Mouse (Mus musculus): ENCODE measurements around the gene Olfr641. TPM values are rescaled to one million over a fixed set of nuclear protein-coding genes. Genes with fewer than 3 reads are reported as not detected.

Gene Olfr641
- not detected for total RNA-seq (2018; cell fraction: chromatin; rRNA removed)
- total RNA-seq (2018; cell fraction: cytosol; rRNA removed): not detected
- not detected for total RNA-seq (2018; cell fraction: nucleus; rRNA removed)
- polyA plus RNA-seq (2018): not detected in 3 replicates

GRCm38 (mm10) chr7:104035145-104035544, at the start of gene Olfr641:
TSS of gene Olfr641 (plus strand) at chr7:104035445.
- WGBS (ENCODE audit: missing documents): 100% methylated on average over 1 of the region's 1 CpGs
- no peak within 1 kb of the TSS for H3K4me3 ChIP-seq (ENCODE audit: inconsistent target)

GRCm38 (mm10) chr7:103998446-103998845, 36.8 kb upstream of the Olfr641 start, which contains the start of gene Olfr638:
TSS of gene Olfr638 (plus strand) at chr7:103998746.
- no peak within 1 kb of the TSS for H3K27ac ChIP-seq
- H3K4me3 ChIP-seq (ENCODE audit: inconsistent target): no peak within 1 kb of the TSS
- H3K79me2 ChIP-seq (ENCODE audit: inconsistent target): no peaks in the 10 kb centered on the region
- no peaks in the 10 kb centered on the region for H3K36me3 ChIP-seq (ENCODE audit: inconsistent target)

More at GRCm38 (mm10) chr7:104035145-104035544, at the start of gene Olfr641:
- Histone ChIP-seq H3K27ac (no peak within 1 kb of the TSS), H3K79me2 (ENCODE audit: inconsistent target) (no peaks in the 10 kb centered on the region), H3K36me3 (ENCODE audit: inconsistent target) (no peaks in the 10 kb centered on the region)

GRCm38 (mm10) chr7:103999124-103999523, 36.1 kb upstream of the Olfr641 start:
- Histone ChIP-seq H3K4me3 (ENCODE audit: inconsistent target) (no peak overlapping the region), H3K36me3 (ENCODE audit: inconsistent target) (no peaks in the 10 kb centered on the region), H3K79me2 (ENCODE audit: inconsistent target) (no peaks in the 10 kb centered on the region), H3K27ac (no peak overlapping the region)

- no peaks in the 10 kb centered on the region for H3K36me3 ChIP-seq (ENCODE audit: inconsistent target)
These were observed 18.0 kb upstream of the Olfr641 start, which contains the start of gene Olfr639 for GRCm38 (mm10) chr7:104017203-104017602. TSS of gene Olfr639 (minus strand) at chr7:104017303.

GRCm38 (mm10) chr7:104018953-104019352, 16.3 kb upstream of the Olfr641 start:
- H3K27ac ChIP-seq: no peak overlapping the region
- H3K79me2 ChIP-seq (ENCODE audit: inconsistent target): no peaks in the 10 kb centered on the region
- H3K4me3 ChIP-seq (ENCODE audit: inconsistent target): no peak overlapping the region
- H3K36me3 ChIP-seq (ENCODE audit: inconsistent target): no peaks in the 10 kb centered on the region
- WGBS (ENCODE audit: missing documents): 60% methylated on average over 1 of the region's 1 CpGs

More at GRCm38 (mm10) chr7:104017203-104017602, 18.0 kb upstream of the Olfr641 start, which contains the start of gene Olfr639:
- no peaks in the 10 kb centered on the region for H3K79me2 ChIP-seq (ENCODE audit: inconsistent target)
- no peak within 1 kb of the TSS for H3K27ac ChIP-seq
- no peak within 1 kb of the TSS for H3K4me3 ChIP-seq (ENCODE audit: inconsistent target)

- WGBS (ENCODE audit: missing documents): 65% methylated on average over 6 of the region's 6 CpGs
- no peak overlapping the region for H3K4me3 ChIP-seq (ENCODE audit: inconsistent target)
- no peaks in the 10 kb centered on the region for H3K79me2 ChIP-seq (ENCODE audit: inconsistent target)
- no peak overlapping the region for H3K27ac ChIP-seq
- H3K36me3 ChIP-seq (ENCODE audit: inconsistent target): no peaks in the 10 kb centered on the region
These were observed 13.6 kb upstream of the Olfr641 start for GRCm38 (mm10) chr7:104021651-104022050.

GRCm38 (mm10) chr7:104025473-104025872, 9.8 kb upstream of the Olfr641 start, which contains the start of gene Olfr640:
TSS of gene Olfr640 (minus strand) at chr7:104025573.
- WGBS (ENCODE audit: missing documents): 91% methylated on average over 6 of the region's 6 CpGs

GRCm38 (mm10) chr7:104026978-104027377, 8.3 kb upstream of the Olfr641 start:
- no peak overlapping the region for H3K4me3 ChIP-seq (ENCODE audit: inconsistent target)

More at GRCm38 (mm10) chr7:104025473-104025872, 9.8 kb upstream of the Olfr641 start, which contains the start of gene Olfr640:
- Histone ChIP-seq H3K27ac (no peak within 1 kb of the TSS), H3K36me3 (ENCODE audit: inconsistent target) (no peaks in the 10 kb centered on the region), H3K4me3 (ENCODE audit: inconsistent target) (no peak within 1 kb of the TSS), H3K79me2 (ENCODE audit: inconsistent target) (no peaks in the 10 kb centered on the region)

GRCm38 (mm10) chr7:104050745-104051144, 15.5 kb downstream of the Olfr641 start:
- H3K36me3 ChIP-seq (ENCODE audit: inconsistent target): no peaks in the 10 kb centered on the region
- H3K27ac ChIP-seq: no peak overlapping the region
- WGBS (ENCODE audit: missing documents): 62% methylated on average over 4 of the region's 4 CpGs
- no peak overlapping the region for H3K4me3 ChIP-seq (ENCODE audit: inconsistent target)
- no peaks in the 10 kb centered on the region for H3K79me2 ChIP-seq (ENCODE audit: inconsistent target)

More at GRCm38 (mm10) chr7:104026978-104027377, 8.3 kb upstream of the Olfr641 start:
- 29% methylated on average over 3 of the region's 3 CpGs for WGBS (ENCODE audit: missing documents)
- Histone ChIP-seq H3K79me2 (ENCODE audit: inconsistent target) (no peaks in the 10 kb centered on the region), H3K36me3 (ENCODE audit: inconsistent target) (no peaks in the 10 kb centered on the region), H3K27ac (no peak overlapping the region)

GRCm38 (mm10) chr7:104052566-104052965, 17.3 kb downstream of the Olfr641 start, which contains the start of gene Olfr642:
TSS of gene Olfr642 (minus strand) at chr7:104052666.
- whole genome bisulfite sequencing (ENCODE audit: missing documents): 82% methylated on average over 1 of the region's 1 CpGs
- Histone ChIP-seq H3K36me3 (ENCODE audit: inconsistent target) (no peaks in the 10 kb centered on the region), H3K79me2 (ENCODE audit: inconsistent target) (no peaks in the 10 kb centered on the region), H3K27ac (no peak within 1 kb of the TSS), H3K4me3 (ENCODE audit: inconsistent target) (no peak within 1 kb of the TSS)

GRCm38 (mm10) chr7:104059215-104059614, 24.0 kb downstream of the Olfr641 start:
- H3K27ac ChIP-seq: no peak overlapping the region
- WGBS (ENCODE audit: missing documents): 100% methylated on average over 1 of the region's 1 CpGs
- no peaks in the 10 kb centered on the region for H3K36me3 ChIP-seq (ENCODE audit: inconsistent target)
- no peak overlapping the region for H3K4me3 ChIP-seq (ENCODE audit: inconsistent target)
- H3K79me2 ChIP-seq (ENCODE audit: inconsistent target): no peaks in the 10 kb centered on the region

- Histone ChIP-seq H3K36me3 (ENCODE audit: inconsistent target) (no peaks in the 10 kb centered on the region), H3K79me2 (ENCODE audit: inconsistent target) (no peaks in the 10 kb centered on the region), H3K27ac (no peak within 1 kb of the TSS), H3K4me3 (ENCODE audit: inconsistent target) (no peak within 1 kb of the TSS)
- WGBS (ENCODE audit: missing documents): 79% methylated on average over 2 of the region's 2 CpGs
These were observed 26.1 kb downstream of the Olfr641 start, which contains the start of gene 4930516K23Rik for GRCm38 (mm10) chr7:104061345-104061744. TSS of gene 4930516K23Rik (minus strand) at chr7:104061445.

GRCm38 (mm10) chr7:104071769-104072168, 36.5 kb downstream of the Olfr641 start, which contains the start of gene Olfr644:
TSS of gene Olfr644 (minus strand) at chr7:104071869.
- Histone ChIP-seq H3K27ac (no peak within 1 kb of the TSS), H3K4me3 (ENCODE audit: inconsistent target) (no peak within 1 kb of the TSS), H3K36me3 (ENCODE audit: inconsistent target) (no peaks in the 10 kb centered on the region), H3K79me2 (ENCODE audit: inconsistent target) (no peaks in the 10 kb centered on the region)
- 90% methylated on average over 2 of the region's 2 CpGs for WGBS (ENCODE audit: missing documents)

GRCm38 (mm10) chr7:104085365-104085764, 50.1 kb downstream of the Olfr641 start, which contains the start of gene Olfr645:
TSS of gene Olfr645 (minus strand) at chr7:104085465.
- 83% methylated on average over 1 of the region's 1 CpGs for WGBS (ENCODE audit: missing documents)
- H3K79me2 ChIP-seq (ENCODE audit: inconsistent target): no peaks in the 10 kb centered on the region
- H3K36me3 ChIP-seq (ENCODE audit: inconsistent target): no peaks in the 10 kb centered on the region
- no peak within 1 kb of the TSS for H3K4me3 ChIP-seq (ENCODE audit: inconsistent target)
- H3K27ac ChIP-seq: no peak within 1 kb of the TSS

Data from macrophage (primary cell).